Mouse (Mus musculus): ENCODE results near the gene Trim52. TPM values are rescaled to one million over a fixed set of nuclear protein-coding genes. Genes with fewer than 3 reads are reported as not detected.

Gene Trim52
- not detected in 2 replicates for polyA plus RNA-seq (2021; fragmentation: Nextera tagmentation)
- long read RNA-seq, experiment 1, result 0 reads
- long read RNA-seq, experiment 2, result 0 reads

GRCm38 (mm10) chr14:106105980-106106379 lies at the start of gene Trim52:
TSS of gene Trim52 (plus strand) at chr14:106106198.

Other genes with a start within 250 kb of the Trim52 start
- 157 and 200 TPM in 2 replicates for gene Spry2, start 209.4 kb upstream of the Trim52 start, polyA plus RNA-seq (2021; fragmentation: Nextera tagmentation)